Mouse (Mus musculus): Measurements from ENCODE around the gene Figla. TPM values are rescaled to one million over a fixed set of nuclear protein-coding genes. Genes with fewer than 3 reads are reported as not detected.

Figla gene
- polyA plus RNA-seq, 1 experiment from 2014 or later = not detected

- Histone ChIP-seq H3K4me3 (ENCODE audit: low read depth, low read length) (no peak overlapping the region), H3K4me1 (ENCODE audit: control insufficient read depth, insufficient read depth, low read length) (peaks cover 48% of the 10 kb centered on the region), H3K4me2 (ENCODE audit: low read length) (no peak overlapping the region), H3K9me3 (replicated peaks; ENCODE audit: control insufficient read depth, low read length, poor library complexity, severe bottlenecking) (no peaks in the 10 kb centered on the region), H3K27ac (ENCODE audit: low read length) (no peak overlapping the region), H3K27me3 (ENCODE audit: control insufficient read depth, insufficient read depth, low read depth, low read length) (no peaks in the 10 kb centered on the region), H3K9ac (ENCODE audit: low read depth, low read length) (no peak overlapping the region), H3K36me3 (ENCODE audit: control insufficient read depth, insufficient read depth, low read length) (no peaks in the 10 kb centered on the region)
- no peak for ATAC-seq
- 81% methylated on average over 3 of the region's 3 CpGs for whole genome bisulfite sequencing
These were observed 53.9 kb downstream of the Figla start for GRCm38 (mm10) chr6:86069856-86070255.

- Histone ChIP-seq H3K4me2 (ENCODE audit: low read length) (no peak overlapping the region), H3K9me3 (replicated peaks; ENCODE audit: control insufficient read depth, low read length, poor library complexity, severe bottlenecking) (no peaks in the 10 kb centered on the region), H3K27ac (ENCODE audit: low read length) (no peak overlapping the region), H3K4me1 (ENCODE audit: control insufficient read depth, insufficient read depth, low read length) (peaks cover 47% of the 10 kb centered on the region), H3K4me3 (ENCODE audit: low read depth, low read length) (no peak overlapping the region), H3K27me3 (ENCODE audit: control insufficient read depth, insufficient read depth, low read depth, low read length) (no peaks in the 10 kb centered on the region), H3K36me3 (ENCODE audit: control insufficient read depth, insufficient read depth, low read length) (no peaks in the 10 kb centered on the region), H3K9ac (ENCODE audit: low read depth, low read length) (no peak overlapping the region)
- no peak for ATAC-seq
- 80% methylated on average over 7 of the region's 7 CpGs for WGBS
These were observed 54.3 kb downstream of the Figla start for GRCm38 (mm10) chr6:86070277-86070676.

Other genes with a start within 250 kb of the Figla start
- gene Nat8f6, start 195.2 kb upstream of the Figla start, polyA plus RNA-seq (2015; fragmentation: Nextera tagmentation; extraction: Ambion mirVana) = not detected in 2 replicates
- gene Nat8f5, start 195.2 kb upstream of the Figla start, polyA plus RNA-seq (2015; fragmentation: Nextera tagmentation; extraction: Ambion mirVana) = 0.25 TPM in 1 of 2 replicates, not detected in the other
- 0.33 TPM in 1 of 2 replicates, not detected in the other for gene Nat8, start 184.1 kb upstream of the Figla start, polyA plus RNA-seq (2015; fragmentation: Nextera tagmentation; extraction: Ambion mirVana)
- gene Nat8f2, start 147.0 kb upstream of the Figla start, polyA plus RNA-seq (2015; fragmentation: Nextera tagmentation; extraction: Ambion mirVana) = 0.05 TPM in 1 of 2 replicates, not detected in the other
- gene Nat8f4, start 111.3 kb upstream of the Figla start, polyA plus RNA-seq (2015; fragmentation: Nextera tagmentation; extraction: Ambion mirVana) = 7.0 TPM in 2 replicates
- 53.7 and 60.1 TPM in 2 replicates for gene Tprkb, start 104.3 kb upstream of the Figla start, polyA plus RNA-seq (2015; fragmentation: Nextera tagmentation; extraction: Ambion mirVana)
- 19.9 and 23.1 TPM in 2 replicates for gene Nat8f1, start 100.5 kb upstream of the Figla start, polyA plus RNA-seq (2015; fragmentation: Nextera tagmentation; extraction: Ambion mirVana)
- 51.0 and 60.8 TPM in 2 replicates for gene Dusp11, start 54.5 kb upstream of the Figla start, polyA plus RNA-seq (2015; fragmentation: Nextera tagmentation; extraction: Ambion mirVana)
- 166 and 197 TPM in 2 replicates for gene Add2, start 12.5 kb downstream of the Figla start, polyA plus RNA-seq (2015; fragmentation: Nextera tagmentation; extraction: Ambion mirVana)
- gene Tgfa, start 179.1 kb downstream of the Figla start, polyA plus RNA-seq (2015; fragmentation: Nextera tagmentation; extraction: Ambion mirVana) = 13.1 and 14.7 TPM in 2 replicates

Data from midbrain, embryonic 16.5 days (tissue).